15 mouse cellular contexts compared by ENCODE assay signal in the genomic region with DNA sequence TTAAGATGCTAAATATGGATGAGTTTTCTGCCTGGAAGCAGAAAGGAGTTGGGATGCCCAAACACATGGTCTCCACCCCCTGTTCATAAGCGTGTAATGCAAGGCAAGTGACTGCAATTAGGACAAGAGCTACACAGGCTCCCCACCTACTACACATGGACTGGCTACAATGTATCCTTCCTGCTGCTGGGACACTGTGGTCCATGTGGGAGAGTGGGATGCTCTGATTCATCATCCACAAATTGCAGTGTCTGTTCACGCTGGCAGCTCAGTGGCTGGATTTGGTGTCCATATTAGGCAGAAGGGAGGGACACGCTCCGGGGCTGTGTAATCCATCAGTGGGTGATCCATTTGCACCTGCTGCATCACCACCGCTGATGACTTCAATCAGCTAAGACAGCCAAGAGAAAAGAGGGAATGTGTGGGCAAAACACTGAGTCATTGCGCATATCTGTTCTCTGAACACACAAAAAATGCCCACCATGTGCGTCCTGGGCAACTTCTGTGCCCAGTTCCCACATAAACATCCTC. TPM values are rescaled to one million over a fixed set of nuclear protein-coding genes. Genes with fewer than 3 reads are reported as not detected.
A peak's percentile ranks its signal among the peaks of the same experiment; 100 is the strongest.
DNase-seq lines count a peak whose midpoint lies in the region; ATAC-seq and TF ChIP-seq lines count a peak whose summit lies in the region.
"Had no signal": no experiment of that assay in that cellular context is flagged by ENCODE, and none has a peak within 500 bp of the region (broad histone marks: within the 10 kb centered on the region; RNA-seq: fewer than 3 reads in every experiment).

No protein-coding gene starts in this region.

- no peak overlapping the region for H3K9ac ChIP-seq in forebrain, embryonic 16.5 days (replicated peaks; ENCODE audit: low read depth, low read length)
- H3K9ac ChIP-seq in forebrain, embryonic 14.5 days (ENCODE audit: low read length): no peak overlapping the region
- H3K9ac ChIP-seq: heart, embryonic 12.5 days; hindbrain, embryonic 14.5 days; limb, embryonic 12.5 days had no signal

- no peak for DNase-seq in forebrain, embryonic 14.5 days (ENCODE audit: low spot score)
- DNase-seq in layer of hippocampus, adult 11-12 months (ENCODE audit: low spot score): peak; percentile 78
- DNase-seq in left cerebral cortex, adult 8-10 months (ENCODE audit: low spot score in 2 of 2): peak; percentile 21 to 89
- DNase-seq in right cerebral cortex, postnatal 36 days (ENCODE audit: low spot score in 2 of 2): peak; percentile 83 to 85
- no peak for DNase-seq in kidney, adult 11 months
- DNase-seq in spleen, postnatal 10 days (ENCODE audit: low spot score in 2 of 2): no peak
- DNase-seq in thymus, adult 2 months: no peak
- DNase-seq: cerebellum, postnatal 14 days; gastrocnemius, postnatal 10 days; kidney, adult 8-10 months; lung, adult 2 months had no signal

- WGBS in forebrain, embryonic 16.5 days: 77% methylated on average over 7 of the region's 7 CpGs
- WGBS in forebrain, embryonic 14.5 days: 85% methylated on average over 7 of the region's 7 CpGs
- 85% methylated on average over 7 of the region's 7 CpGs for WGBS in thymus, adult 2 months

- H3K9me3 ChIP-seq in forebrain, embryonic 16.5 days (ENCODE audit: control insufficient read depth, low read length): no peaks in the 10 kb centered on the region
- no peaks in the 10 kb centered on the region for H3K9me3 ChIP-seq in forebrain, embryonic 14.5 days (replicated peaks; ENCODE audit: control insufficient read depth, low read length)
- H3K9me3 ChIP-seq: heart, embryonic 12.5 days; limb, embryonic 12.5 days had no signal

- H3K4me3 ChIP-seq in forebrain, embryonic 16.5 days (replicated peaks; ENCODE audit: low read length): no peak overlapping the region
- no peak overlapping the region for H3K4me3 ChIP-seq in forebrain, embryonic 14.5 days (ENCODE audit: low read depth, low read length)
- no peak overlapping the region for H3K4me3 ChIP-seq in thymus, adult 2 months (ENCODE audit: control insufficient read depth, insufficient read depth, low read length)
- H3K4me3 ChIP-seq: heart, embryonic 12.5 days; limb, embryonic 12.5 days had no signal

- H3K4me2 ChIP-seq in forebrain, embryonic 16.5 days (ENCODE audit: low read length): no peak overlapping the region
- H3K4me2 ChIP-seq in forebrain, embryonic 14.5 days (ENCODE audit: low read length): no peak overlapping the region
- H3K4me2 ChIP-seq: heart, embryonic 12.5 days; hindbrain, embryonic 14.5 days; limb, embryonic 12.5 days had no signal

- H3K27me3 ChIP-seq in forebrain, embryonic 16.5 days (replicated peaks; ENCODE audit: control insufficient read depth, insufficient read depth, low read length): no peaks in the 10 kb centered on the region
- H3K27me3 ChIP-seq in forebrain, embryonic 14.5 days (replicated peaks; ENCODE audit: control insufficient read depth, insufficient read depth, low read length): no peaks in the 10 kb centered on the region
- no peaks in the 10 kb centered on the region for H3K27me3 ChIP-seq in thymus, adult 2 months (ENCODE audit: control insufficient read depth, insufficient read depth, low read length)
- H3K27me3 ChIP-seq: heart, embryonic 12.5 days; limb, embryonic 12.5 days had no signal

- H3K36me3 ChIP-seq in forebrain, embryonic 16.5 days (ENCODE audit: control insufficient read depth, insufficient read depth): no peaks in the 10 kb centered on the region
- H3K36me3 ChIP-seq in forebrain, embryonic 14.5 days (ENCODE audit: control insufficient read depth, insufficient read depth, low read length): no peaks in the 10 kb centered on the region
- no peaks in the 10 kb centered on the region for H3K36me3 ChIP-seq in thymus, adult 2 months (ENCODE audit: control insufficient read depth, insufficient read depth, low read length)
- H3K36me3 ChIP-seq: heart, embryonic 12.5 days; limb, embryonic 12.5 days had no signal

- H3K27ac ChIP-seq in forebrain, embryonic 16.5 days (ENCODE audit: low read length): no peak overlapping the region
- no peak overlapping the region for H3K27ac ChIP-seq in forebrain, embryonic 14.5 days (ENCODE audit: low read depth, low read length)
- H3K27ac ChIP-seq in thymus, adult 2 months (ENCODE audit: control insufficient read depth, insufficient read depth, low read length): no peak overlapping the region
- H3K27ac ChIP-seq: hindbrain, embryonic 14.5 days; limb, embryonic 12.5 days had no signal

- no peak for TF ChIP-seq POLR2A in thymus, adult 2 months (IDR thresholded peaks at IDR 0.05; ENCODE audit: control insufficient read depth, extremely low read depth, insufficient read depth, low read length, poor library complexity)

- no peak for TF ChIP-seq CTCF in thymus, adult 2 months (IDR thresholded peaks at IDR 0.05; ENCODE audit: borderline replicate concordance, control insufficient read depth, extremely low read depth, insufficient read depth, low read length, poor library complexity)

- ATAC-seq in forebrain, embryonic 16.5 days: peak; percentile 58; the same call in 1 of the 2 replicates
- ATAC-seq in forebrain, embryonic 14.5 days: no peak

- H3K4me1 ChIP-seq in forebrain, embryonic 16.5 days (replicated peaks; ENCODE audit: control insufficient read depth, insufficient read depth, low read length): peaks cover 5% of the 10 kb centered on the region
- no peaks in the 10 kb centered on the region for H3K4me1 ChIP-seq in forebrain, embryonic 14.5 days (ENCODE audit: control insufficient read depth, insufficient read depth, low read length)
- peaks cover 14% of the 10 kb centered on the region for H3K4me1 ChIP-seq in thymus, adult 2 months (replicated peaks; ENCODE audit: control insufficient read depth, insufficient read depth, low read length)

RNA-seq across cellular contexts. Expression of a gene that starts 52.6 kb away (rescaled TPM):
- 4.3 TPM in 2 replicates for polyA plus RNA-seq in forebrain, embryonic 16.5 days (2015; fragmentation: Nextera tagmentation; extraction: Ambion mirVana)
- 8.1 and 8.7 TPM in 2 replicates for polyA plus RNA-seq in forebrain, embryonic 14.5 days (2014; fragmentation: Nextera tagmentation; extraction: Ambion mirVana)
- total RNA-seq in left cerebral cortex, adult 8-10 months (2022): 10 to 100 TPM; 38.8 to 43.8 (median 41.5) TPM
- polyA plus RNA-seq in thymus, adult 2 months (2012; rRNA removed): 197 and 216 TPM in 2 replicates

Comparison
In these comparisons a context has a peak if more than half of its experiments do, and no peak if none do; other contexts are left out.
1. DNase-seq: peak in layer of hippocampus, adult 11-12 months (single experiment), left cerebral cortex, adult 8-10 months (2 of 2) and right cerebral cortex, postnatal 36 days (2 of 2); none in forebrain, embryonic 14.5 days (single experiment), kidney, adult 11 months (single experiment), spleen, postnatal 10 days (0 of 2) and thymus, adult 2 months (single experiment).
2. RNA of a gene that starts 52.6 kb away (polyA plus RNA-seq): 197 to 216 TPM in thymus, adult 2 months; 8.1 to 8.7 TPM in forebrain, embryonic 14.5 days and 4.3 TPM in forebrain, embryonic 16.5 days; every median in the first group is over 10 times any median in the second.